Mouse (Mus musculus): ENCODE results near the gene Scfd2. TPM values are rescaled to one million over a fixed set of nuclear protein-coding genes. Genes with fewer than 3 reads are reported as not detected.

The Scfd2 gene
- polyA plus RNA-seq, 1 experiment from 2014 or later: 17.1 TPM

- Histone ChIP-seq H3K36me3 (no peaks in the 10 kb centered on the region), H3K9ac (no peak overlapping the region), H3K27me3 (no peaks in the 10 kb centered on the region), H3K4me3 (no peak overlapping the region), H3K4me2 (replicated peaks) (no peak overlapping the region), H3K27ac (no peak overlapping the region), H3K9me3 (replicated peaks) (no peaks in the 10 kb centered on the region), H3K4me1 (peaks cover 18% of the 10 kb centered on the region)
- ATAC-seq (ENCODE audit: low FRiP score): no peak
- 56% methylated on average over 3 of the region's 3 CpGs for WGBS
Measured at GRCm38 (mm10) chr5:74242654-74243053, 288.9 kb downstream of the Scfd2 start.

- ATAC-seq (ENCODE audit: low FRiP score): no peak
- no peaks in the 10 kb centered on the region for H3K27me3 ChIP-seq
- H3K36me3 ChIP-seq: no peaks in the 10 kb centered on the region
- no peak overlapping the region for H3K27ac ChIP-seq
- peaks cover 8% of the 10 kb centered on the region; the same call in 1 of the 2 replicates for H3K4me1 ChIP-seq
- H3K9me3 ChIP-seq (replicated peaks): no peaks in the 10 kb centered on the region
- no peak overlapping the region for H3K4me2 ChIP-seq (replicated peaks)
- no peak overlapping the region for H3K9ac ChIP-seq
- WGBS: 43% methylated on average over 13 of the region's 13 CpGs
- H3K4me3 ChIP-seq: no peak overlapping the region
Measured at GRCm38 (mm10) chr5:74240926-74241680, 290.5 kb downstream of the Scfd2 start.

GRCm38 (mm10) chr5:74240298-74240697 is 291.3 kb downstream of the Scfd2 start:
- Histone ChIP-seq H3K4me2 (replicated peaks) (no peak overlapping the region), H3K9ac (no peak overlapping the region), H3K9me3 (replicated peaks) (no peaks in the 10 kb centered on the region), H3K4me1 (peaks cover 8% of the 10 kb centered on the region; the same call in 1 of the 2 replicates), H3K27me3 (no peaks in the 10 kb centered on the region), H3K36me3 (no peaks in the 10 kb centered on the region), H3K27ac (no peak overlapping the region), H3K4me3 (no peak overlapping the region)
- WGBS: 70% methylated on average over 8 of the region's 8 CpGs
- no peak for ATAC-seq (ENCODE audit: low FRiP score)

GRCm38 (mm10) chr5:74239369-74239768 is 292.2 kb downstream of the Scfd2 start:
- no peak for ATAC-seq (ENCODE audit: low FRiP score)
- WGBS: 88% methylated on average over 1 of the region's 1 CpGs
- Histone ChIP-seq H3K27me3 (no peaks in the 10 kb centered on the region), H3K27ac (no peak overlapping the region), H3K36me3 (no peaks in the 10 kb centered on the region), H3K9me3 (replicated peaks) (no peaks in the 10 kb centered on the region), H3K4me1 (peaks cover 8% of the 10 kb centered on the region; the same call in 1 of the 2 replicates), H3K4me3 (no peak overlapping the region), H3K4me2 (replicated peaks) (no peak overlapping the region), H3K9ac (no peak overlapping the region)

GRCm38 (mm10) chr5:74233808-74234207 is 297.8 kb downstream of the Scfd2 start:
- ATAC-seq (ENCODE audit: low FRiP score): no peak
- Histone ChIP-seq H3K4me2 (replicated peaks) (no peak overlapping the region), H3K27me3 (no peaks in the 10 kb centered on the region), H3K27ac (no peak overlapping the region), H3K36me3 (no peaks in the 10 kb centered on the region), H3K4me1 (peaks cover 12% of the 10 kb centered on the region), H3K9ac (no peak overlapping the region), H3K4me3 (no peak overlapping the region), H3K9me3 (replicated peaks) (no peaks in the 10 kb centered on the region)
- WGBS: 87% methylated on average over 7 of the region's 7 CpGs

GRCm38 (mm10) chr5:74230525-74230924 is 301.0 kb downstream of the Scfd2 start:
- 45% methylated on average over 2 of the region's 2 CpGs for WGBS

GRCm38 (mm10) chr5:74229775-74230413 is 301.7 kb downstream of the Scfd2 start:
- Histone ChIP-seq H3K36me3 (no peaks in the 10 kb centered on the region), H3K27me3 (no peaks in the 10 kb centered on the region), H3K27ac (no peak overlapping the region), H3K9ac (no peak overlapping the region), H3K4me1 (peaks cover 12% of the 10 kb centered on the region), H3K4me3 (no peak overlapping the region), H3K9me3 (replicated peaks) (no peaks in the 10 kb centered on the region), H3K4me2 (replicated peaks) (no peak overlapping the region)
- ATAC-seq (ENCODE audit: low FRiP score): no peak
- 52% methylated on average over 11 of the region's 11 CpGs for WGBS

More at GRCm38 (mm10) chr5:74230525-74230924, 301.0 kb downstream of the Scfd2 start:
- no peak overlapping the region for H3K4me3 ChIP-seq
- H3K9me3 ChIP-seq (replicated peaks): no peaks in the 10 kb centered on the region
- no peaks in the 10 kb centered on the region for H3K27me3 ChIP-seq
- H3K36me3 ChIP-seq: no peaks in the 10 kb centered on the region
- no peak for ATAC-seq (ENCODE audit: low FRiP score)
- no peak overlapping the region for H3K27ac ChIP-seq
- H3K4me2 ChIP-seq (replicated peaks): no peak overlapping the region
- H3K9ac ChIP-seq: no peak overlapping the region
- peaks cover 12% of the 10 kb centered on the region for H3K4me1 ChIP-seq

GRCm38 (mm10) chr5:74228938-74229337 is 302.6 kb downstream of the Scfd2 start:
- H3K27me3 ChIP-seq: no peaks in the 10 kb centered on the region
- 59% methylated on average over 1 of the region's 1 CpGs for WGBS
- H3K9me3 ChIP-seq (replicated peaks): no peaks in the 10 kb centered on the region
- no peak overlapping the region for H3K4me2 ChIP-seq (replicated peaks)
- ATAC-seq (ENCODE audit: low FRiP score): no peak
- H3K4me3 ChIP-seq: no peak overlapping the region
- no peaks in the 10 kb centered on the region for H3K36me3 ChIP-seq
- H3K4me1 ChIP-seq: peaks cover 12% of the 10 kb centered on the region
- H3K27ac ChIP-seq: no peak overlapping the region
- no peak overlapping the region for H3K9ac ChIP-seq

- WGBS: 89% methylated on average over 6 of the region's 6 CpGs
- no peak overlapping the region for H3K9ac ChIP-seq
- H3K4me1 ChIP-seq: peaks cover 12% of the 10 kb centered on the region
- H3K9me3 ChIP-seq (replicated peaks): no peaks in the 10 kb centered on the region
- no peak overlapping the region for H3K4me3 ChIP-seq
- H3K36me3 ChIP-seq: no peaks in the 10 kb centered on the region
- H3K27ac ChIP-seq: no peak overlapping the region
- no peaks in the 10 kb centered on the region for H3K27me3 ChIP-seq
- no peak overlapping the region for H3K4me2 ChIP-seq (replicated peaks)
- no peak for ATAC-seq (ENCODE audit: low FRiP score)
Measured at GRCm38 (mm10) chr5:74227352-74227751, 304.2 kb downstream of the Scfd2 start.

GRCm38 (mm10) chr5:74226183-74226582 is 305.4 kb downstream of the Scfd2 start:
- H3K9me3 ChIP-seq (replicated peaks): no peaks in the 10 kb centered on the region
- H3K4me1 ChIP-seq: peaks cover 12% of the 10 kb centered on the region
- H3K27ac ChIP-seq: no peak overlapping the region
- no peak overlapping the region for H3K4me2 ChIP-seq (replicated peaks)
- H3K27me3 ChIP-seq: no peaks in the 10 kb centered on the region
- WGBS: 93% methylated on average over 5 of the region's 5 CpGs
- no peak overlapping the region for H3K9ac ChIP-seq
- ATAC-seq (ENCODE audit: low FRiP score): no peak
- no peaks in the 10 kb centered on the region for H3K36me3 ChIP-seq
- no peak overlapping the region for H3K4me3 ChIP-seq

- H3K9ac ChIP-seq: no peak overlapping the region
- H3K4me3 ChIP-seq: no peak overlapping the region
- ATAC-seq (ENCODE audit: low FRiP score): no peak
- WGBS: 92% methylated on average over 6 of the region's 6 CpGs
- H3K4me2 ChIP-seq (replicated peaks): no peak overlapping the region
- H3K36me3 ChIP-seq: no peaks in the 10 kb centered on the region
- no peaks in the 10 kb centered on the region for H3K27me3 ChIP-seq
- no peaks in the 10 kb centered on the region for H3K4me1 ChIP-seq
- no peaks in the 10 kb centered on the region for H3K9me3 ChIP-seq (replicated peaks)
- no peak overlapping the region for H3K27ac ChIP-seq
Measured at GRCm38 (mm10) chr5:74224480-74224879, 307.1 kb downstream of the Scfd2 start.

- H3K4me3 ChIP-seq: no peak overlapping the region
- no peak overlapping the region for H3K9ac ChIP-seq
- WGBS: 78% methylated on average over 4 of the region's 4 CpGs
- H3K9me3 ChIP-seq (replicated peaks): no peaks in the 10 kb centered on the region
- no peak for ATAC-seq (ENCODE audit: low FRiP score)
- no peaks in the 10 kb centered on the region for H3K27me3 ChIP-seq
- no peak overlapping the region for H3K27ac ChIP-seq
- H3K4me1 ChIP-seq: peaks cover 9% of the 10 kb centered on the region; the same call in 1 of the 2 replicates
- H3K36me3 ChIP-seq: no peaks in the 10 kb centered on the region
- no peak overlapping the region for H3K4me2 ChIP-seq (replicated peaks)
Measured at GRCm38 (mm10) chr5:74222626-74223025, 308.9 kb downstream of the Scfd2 start.

GRCm38 (mm10) chr5:74218524-74218923 is 313.0 kb downstream of the Scfd2 start:
- no peak overlapping the region for H3K27ac ChIP-seq
- no peaks in the 10 kb centered on the region for H3K27me3 ChIP-seq
- no peak overlapping the region for H3K4me2 ChIP-seq (replicated peaks)
- 48% methylated on average over 4 of the region's 4 CpGs for WGBS
- no peak for ATAC-seq (ENCODE audit: low FRiP score)
- no peaks in the 10 kb centered on the region for H3K36me3 ChIP-seq
- H3K9me3 ChIP-seq (replicated peaks): no peaks in the 10 kb centered on the region
- H3K4me1 ChIP-seq: peaks cover 29% of the 10 kb centered on the region
- H3K4me3 ChIP-seq: no peak overlapping the region
- no peak overlapping the region for H3K9ac ChIP-seq
